Mouse (Mus musculus) testis, adult 2 months (tissue): ENCODE data around the gene Gm9774.

Experiments
- CTCF ChIP-seq: fragments of 200-500 bp; IDR thresholded peaks from 2 replicates; pipeline ENCODE4 v1.5.1; 2012; ENCODE audit warnings: low read depth, mild to moderate bottlenecking, inconsistent platforms, low read length, moderate library complexity; ENCODE audit not compliant: control insufficient read depth, insufficient read depth, insufficient replicate concordance
- POLR2A ChIP-seq: fragments of 200-500 bp; IDR thresholded peaks from 2 replicates; pipeline ENCODE4 v1.6.1; 2012; ENCODE audit warnings: low read depth, mild to moderate bottlenecking, inconsistent platforms, low read length, moderate library complexity; ENCODE audit not compliant: control insufficient read depth

DNA sequence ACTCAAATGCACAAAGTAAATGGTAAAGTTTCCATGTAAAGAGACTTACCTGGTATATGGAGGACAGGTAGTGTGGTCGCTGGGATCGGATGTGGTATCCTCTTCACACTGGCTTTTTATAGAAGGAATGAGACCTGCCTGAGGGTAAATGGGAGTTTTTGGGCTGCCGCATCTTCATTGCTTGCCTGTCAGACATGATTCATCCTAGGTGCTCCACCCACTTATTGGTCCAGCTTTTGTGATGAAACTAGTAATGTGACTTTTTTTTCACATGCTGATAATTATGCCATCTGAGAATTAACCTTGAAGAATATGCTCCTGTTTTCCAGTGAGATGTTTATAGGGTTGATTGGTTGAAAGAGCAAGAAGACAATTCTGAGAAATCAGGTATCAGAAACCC, 9.5 kb upstream of the Gm9774 start, which contains the start of gene Sprr1b:
- TF ChIP-seq CTCF (no peak), POLR2A (no peak)
